Mouse (Mus musculus) layer of hippocampus, adult 2 months (tissue): ENCODE results near the gene Dnajb3. TPM values are rescaled to one million over a fixed set of nuclear protein-coding genes. Genes with fewer than 3 reads are reported as not detected.
"Not testable (repeated sequence)": the region's sequence is repeated elsewhere in the genome, so short reads cannot be mapped to it uniquely, and the experiment has no call there.

Experiments
- DNase-seq, 2 experiments: peaks; one replicate each; pipeline ENCODE4 v3.0.0; 2022; ENCODE audit warnings: low spot score in 2 of 2
- H3K27ac ChIP-seq: fragments of 200-600 bp; 2 replicates; pipeline ENCODE4 v1.8.1; 2022
- H3K4me3 ChIP-seq: fragments of 200-600 bp; 2 replicates; pipeline ENCODE4 v1.8.1; 2022; ENCODE audit warnings: mild to moderate bottlenecking
- CTCF ChIP-seq: fragments of 200-600 bp; conservative IDR thresholded peaks from 2 replicates; pipeline ENCODE4 v1.8.1; 2022; ENCODE audit warnings: antibody characterized with exemption, mild to moderate bottlenecking, moderate library complexity
- total RNA-seq, 2 experiments: library from RNA; stranded (reverse); gene quantifications; 2 replicates each; pipeline ENCODE4 v1.2.3; 2021

Gene Dnajb3
- total RNA-seq, 2 experiments from 2014 or later, result 2.9 to 3.8 TPM

- Histone ChIP-seq H3K27ac (no peak overlapping the region), H3K4me3 (no peak overlapping the region)
- no peak for TF ChIP-seq CTCF
- no peak for DNase-seq
These were observed 9.9 kb downstream of the Dnajb3 start for GRCm38 (mm10) chr1:88195687-88196086.

GRCm38 (mm10) chr1:88192136-88192535, 13.4 kb downstream of the Dnajb3 start:
- H3K4me3 ChIP-seq, result no peak overlapping the region
- no peak for TF ChIP-seq CTCF
- no peak overlapping the region for H3K27ac ChIP-seq
- no peak for DNase-seq

GRCm38 (mm10) chr1:88186325-88186935, 19.2 kb downstream of the Dnajb3 start:
- Histone ChIP-seq H3K27ac (no peak overlapping the region), H3K4me3 (no peak overlapping the region)
- no peak for TF ChIP-seq CTCF
- no peak for DNase-seq

- no peak overlapping the region for H3K27ac ChIP-seq
These were observed 25.9 kb downstream of the Dnajb3 start for GRCm38 (mm10) chr1:88179657-88180056.

GRCm38 (mm10) chr1:88172190-88172589, 33.4 kb downstream of the Dnajb3 start:
- DNase-seq, result not testable (repeated sequence)

More at GRCm38 (mm10) chr1:88179657-88180056, 25.9 kb downstream of the Dnajb3 start:
- no peak for DNase-seq
- TF ChIP-seq CTCF, result no peak
- no peak overlapping the region for H3K4me3 ChIP-seq

GRCm38 (mm10) chr1:88165711-88166110, 39.9 kb downstream of the Dnajb3 start, which contains the start of gene Ugt1a5:
Gene Ugt1a5 (plus strand): TSS chr1:88166012.
- H3K27ac ChIP-seq, result no peak within 1 kb of the TSS
- TF ChIP-seq CTCF, result no peak
- no peak for DNase-seq
- no peak within 1 kb of the TSS for H3K4me3 ChIP-seq

More at GRCm38 (mm10) chr1:88172190-88172589, 33.4 kb downstream of the Dnajb3 start:
- H3K27ac ChIP-seq, H3K4me3 ChIP-seq: not testable (repeated sequence)

- H3K27ac ChIP-seq, result no peak overlapping the region
- no peak overlapping the region for H3K4me3 ChIP-seq
- DNase-seq, result no peak
- no peak for TF ChIP-seq CTCF
These were observed 47.2 kb downstream of the Dnajb3 start for GRCm38 (mm10) chr1:88158430-88158829.

Other genes with a start within 250 kb of the Dnajb3 start
- 10 to 100 TPM; 22.9 to 26.7 TPM for gene Usp40, start 197.2 kb downstream of the Dnajb3 start, total RNA-seq
- gene Ugt1a10, start 150.4 kb downstream of the Dnajb3 start, total RNA-seq, result not detected
- not detected for gene Ugt1a9, start 135.0 kb downstream of the Dnajb3 start, total RNA-seq
- not detected for gene Ugt1a8, start 118.0 kb downstream of the Dnajb3 start, total RNA-seq
- gene Ugt1a7c, start 110.7 kb downstream of the Dnajb3 start, total RNA-seq, result under 1 TPM; 0.44 to 0.59 TPM
- gene Ugt1a6b, start 102.5 kb downstream of the Dnajb3 start, total RNA-seq, result under 1 TPM in 1 of 2 experiments, not detected in 1; 0.54 TPM
- 1 to 10 TPM in 1 of 2 experiments, under 1 TPM in 1; 0.59 to 1.3 TPM for gene Ugt1a6a, start 71.0 kb downstream of the Dnajb3 start, total RNA-seq
- gene Ugt1a5, start 39.8 kb downstream of the Dnajb3 start, total RNA-seq, result under 1 TPM in 1 of 2 experiments, not detected in 1; 0.44 TPM
- not detected for gene Ugt1a2, start 5.2 kb downstream of the Dnajb3 start, total RNA-seq
- gene Ugt1a1, start 6.2 kb upstream of the Dnajb3 start, total RNA-seq, result not detected
- under 1 TPM in 1 of 2 experiments, not detected in 1; 0.38 TPM for gene Mroh2a, start 21.2 kb upstream of the Dnajb3 start, total RNA-seq
- gene Hjurp, start 71.9 kb upstream of the Dnajb3 start, total RNA-seq, result 10 to 100 TPM; 31.9 to 35.3 TPM
- under 1 TPM in 1 of 2 experiments, not detected in 1; 0.12 TPM for gene Trpm8, start 71.9 kb upstream of the Dnajb3 start, total RNA-seq
- gene Spp2, start 201.2 kb upstream of the Dnajb3 start, total RNA-seq, result not detected